Mouse (Mus musculus): ENCODE measurements around the gene P4hb.
"Not testable (repeated sequence)": the region's sequence is repeated elsewhere in the genome, so short reads cannot be mapped to it uniquely, and the experiment has no call there.

The P4hb gene

DNA sequence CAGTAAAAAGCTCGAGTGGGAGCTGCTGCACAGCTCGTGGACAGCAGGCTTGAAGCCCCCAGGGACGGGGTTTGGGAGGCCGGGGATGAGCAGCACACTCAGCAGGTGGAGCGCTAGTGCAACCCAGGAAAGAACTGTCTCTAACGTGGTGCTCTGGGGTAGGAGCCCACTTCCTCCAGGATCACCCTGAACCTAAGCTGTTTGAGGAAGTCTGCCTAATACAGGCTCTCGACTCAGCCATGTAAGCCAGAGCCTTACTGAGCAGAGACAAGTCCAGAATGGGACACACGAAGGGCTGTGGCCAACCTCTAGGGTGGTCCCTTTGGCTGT, 34.1 kb downstream of the P4hb start:
- DNase-seq (ENCODE audit: low spot score) = no peak

DNA sequence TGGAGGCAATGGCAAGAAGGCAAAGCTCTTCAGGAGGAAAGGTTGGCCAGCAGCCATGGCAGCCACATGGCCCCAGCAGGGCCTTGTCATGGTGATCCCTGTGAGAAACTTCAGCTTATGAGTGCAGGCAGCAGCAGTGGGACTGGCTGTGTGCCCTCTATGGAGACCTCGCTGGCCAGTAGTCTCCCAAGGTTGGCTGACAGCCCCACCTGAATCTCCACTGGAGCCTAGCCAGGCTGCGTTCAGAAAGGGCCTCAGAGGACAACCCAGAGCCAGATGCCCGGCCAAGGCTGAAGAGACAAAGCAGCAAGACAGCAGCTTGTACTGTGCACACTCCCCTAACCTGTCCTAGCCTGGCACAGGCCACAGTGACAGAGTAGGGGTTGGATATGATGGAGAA, 34.6 kb downstream of the P4hb start:
- DNase-seq (ENCODE audit: low spot score) = no peak

DNA sequence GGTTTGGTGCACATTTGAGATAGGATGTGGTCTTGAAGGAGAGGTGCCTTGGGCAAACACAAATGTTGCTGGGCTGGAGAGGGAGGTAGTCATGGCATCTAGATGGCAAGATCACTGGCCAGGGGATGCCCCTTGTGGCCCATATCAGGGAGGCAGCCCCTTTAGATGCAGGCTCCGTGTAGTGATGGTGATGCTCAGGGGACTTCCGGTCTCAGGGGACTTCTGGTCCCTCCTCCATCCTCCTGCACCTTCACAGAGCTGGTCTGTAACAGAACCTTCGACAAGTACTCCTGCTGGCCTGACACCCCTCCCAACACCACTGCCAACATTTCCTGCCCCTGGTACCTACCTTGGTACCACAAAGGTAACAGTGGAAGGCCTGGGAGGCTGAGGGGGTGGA, 37.2 kb downstream of the P4hb start:
- DNase-seq (ENCODE audit: low spot score) = no peak

DNA sequence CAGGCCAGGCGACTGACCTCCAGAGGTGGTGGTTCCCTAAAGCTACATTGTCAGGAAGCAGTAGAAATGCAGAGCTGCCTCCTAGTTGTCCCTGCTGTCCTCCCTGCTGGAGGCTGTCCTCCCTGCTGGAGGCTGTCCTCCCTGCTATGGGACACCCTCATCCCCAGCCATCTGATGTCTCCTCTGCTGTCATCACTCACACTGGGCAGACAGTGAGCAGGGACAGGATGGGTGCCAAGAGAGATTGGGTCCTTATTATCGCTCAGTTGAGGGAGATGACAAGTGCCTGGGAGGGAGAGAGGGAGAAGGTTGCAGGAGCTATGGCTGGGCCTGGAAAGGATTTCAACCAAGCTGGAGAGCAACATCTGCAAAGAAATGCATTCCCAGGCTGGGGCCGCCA, 37.9 kb downstream of the P4hb start:
- DNase-seq (ENCODE audit: low spot score) = no peak

DNA sequence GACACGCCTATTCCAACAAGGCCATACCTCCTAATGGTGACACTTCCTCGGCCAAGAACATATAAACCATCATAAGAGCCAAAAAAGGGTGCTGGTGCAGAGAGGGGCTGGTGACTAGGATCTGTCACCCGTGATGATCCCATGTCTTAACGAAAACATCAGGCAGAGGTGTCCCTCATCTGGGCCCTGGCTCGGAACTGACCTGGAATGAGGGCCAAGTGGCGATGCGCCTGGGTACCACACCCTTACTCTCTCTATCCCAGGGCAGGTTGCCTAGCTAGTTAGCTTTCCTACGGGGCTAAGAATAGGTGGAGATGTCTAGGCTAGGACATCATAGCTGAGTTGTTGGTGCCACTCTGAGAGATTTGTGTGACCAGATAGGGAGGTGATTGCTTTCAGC, 39.0 kb downstream of the P4hb start:
- no peak for DNase-seq (ENCODE audit: low spot score)

DNA sequence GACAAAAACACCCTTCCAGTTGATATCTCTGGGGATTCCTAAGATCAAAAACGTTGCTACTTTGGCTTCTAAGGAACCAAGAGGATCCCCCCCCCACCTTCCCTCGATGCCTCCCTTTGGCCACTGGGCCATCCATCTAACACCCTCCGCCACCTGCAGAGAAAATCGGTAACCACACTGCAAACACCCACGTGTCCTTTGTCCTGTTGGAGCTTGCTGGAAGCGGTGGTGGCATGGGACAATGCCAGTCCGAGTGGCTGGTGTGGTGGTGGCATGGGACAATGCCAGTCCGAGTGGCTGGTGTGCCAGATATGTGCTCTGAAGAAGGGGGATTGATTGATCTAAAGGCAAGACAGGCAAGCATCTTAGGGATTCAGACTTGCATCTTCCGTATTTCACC, 41.4 kb downstream of the P4hb start:
- no peak for DNase-seq (ENCODE audit: low spot score)

DNA sequence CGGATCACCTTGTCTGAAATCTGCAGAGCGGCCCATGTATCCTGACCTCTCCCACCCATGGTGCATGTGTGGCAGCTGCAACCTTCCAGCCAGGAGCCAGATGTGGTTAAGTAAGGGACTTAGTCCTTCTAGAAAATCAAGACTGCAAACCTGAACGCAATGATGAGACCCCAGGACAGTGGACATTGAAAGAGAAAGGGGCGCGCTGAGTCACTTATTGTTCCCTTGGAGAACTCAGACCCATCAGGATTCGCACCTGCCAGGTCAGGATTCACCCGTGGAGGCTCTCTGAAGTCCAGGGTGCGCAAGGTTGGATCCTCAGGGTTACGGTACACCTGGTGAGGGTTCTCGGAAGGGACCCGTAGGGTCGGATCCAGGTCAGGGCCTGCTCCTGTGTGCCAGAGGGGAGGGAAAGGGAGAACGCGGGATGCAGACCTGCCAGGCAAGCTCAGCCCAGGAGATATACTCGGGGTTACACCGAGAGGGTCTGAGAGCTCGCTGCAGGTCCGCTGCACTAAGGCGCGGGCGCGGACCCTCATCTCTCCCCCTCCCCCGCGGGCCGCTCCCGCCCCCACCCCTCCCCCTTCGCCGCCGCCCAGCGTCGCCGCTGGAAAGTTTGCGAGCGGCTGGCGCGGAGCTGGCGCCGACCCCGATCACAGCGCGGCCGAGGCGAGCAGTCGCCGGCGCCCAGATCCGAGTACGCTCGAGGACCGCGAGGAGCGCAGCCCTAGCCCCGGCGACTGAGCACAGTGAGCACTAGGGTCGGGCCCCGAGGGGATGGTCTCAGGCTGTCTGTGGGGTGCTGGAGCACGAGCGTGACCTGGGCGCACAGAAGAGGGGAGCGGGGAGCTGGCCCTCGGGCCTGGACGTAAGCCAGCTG, 42.7 kb downstream of the P4hb start, which contains the start of gene Gcgr:
Gene Gcgr (plus strand): TSS at position 615 of the 880 bp plus-strand sequence.
- no peak for DNase-seq (ENCODE audit: low spot score)

DNA sequence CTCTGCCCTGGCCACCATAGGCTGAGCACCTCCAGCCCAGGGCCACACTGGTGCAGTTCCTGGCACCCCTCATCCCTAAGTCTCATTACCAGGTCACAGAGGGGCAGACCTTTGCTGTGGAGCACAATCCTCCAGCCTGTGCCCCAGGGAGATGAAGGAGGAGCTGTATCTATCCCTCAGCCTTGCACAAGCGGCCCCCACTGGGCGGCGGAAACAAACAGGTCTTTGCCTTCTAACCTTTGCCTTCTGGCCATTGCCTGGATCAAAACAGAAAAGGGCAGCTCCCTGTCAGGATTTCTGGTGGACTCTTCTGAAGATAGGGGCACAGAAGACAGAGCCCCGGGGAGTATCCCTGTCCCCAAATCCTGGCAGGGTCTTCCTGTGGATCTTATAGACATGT, 44.1 kb downstream of the P4hb start:
- no peak for DNase-seq (ENCODE audit: low spot score)

DNA sequence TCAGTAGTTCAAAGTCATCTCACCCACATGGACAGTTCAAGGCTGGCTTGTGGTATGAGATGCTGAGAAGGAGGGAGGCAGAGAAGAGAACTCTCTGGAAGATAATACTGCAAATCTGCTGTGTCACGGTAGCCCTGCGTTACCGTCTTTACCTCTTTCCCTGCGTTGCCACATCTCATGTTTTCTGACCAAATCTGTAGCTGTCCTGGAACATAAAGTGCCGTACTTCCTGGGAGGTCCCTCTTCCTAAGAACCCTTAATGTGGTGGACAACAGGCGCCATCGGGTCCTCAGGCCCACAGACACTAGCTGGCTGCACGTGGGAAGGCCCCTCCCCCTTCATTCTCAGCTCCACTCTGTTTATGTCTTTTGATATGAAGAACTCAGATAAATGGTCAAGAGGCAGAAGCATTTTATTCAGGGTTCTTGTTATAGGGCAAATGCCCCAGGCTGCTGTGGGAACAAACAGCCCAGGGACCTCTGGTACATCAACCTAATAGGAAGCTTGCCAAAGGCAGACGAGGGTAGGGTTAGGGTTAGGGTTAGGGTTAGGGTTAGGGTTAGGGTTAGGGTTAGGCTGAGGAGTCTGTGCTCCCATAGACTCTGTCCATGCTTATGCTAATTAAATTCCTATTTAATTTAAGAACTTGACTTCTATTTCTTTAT, 45.2 kb downstream of the P4hb start:
- DNase-seq (ENCODE audit: low spot score) = no peak

DNA sequence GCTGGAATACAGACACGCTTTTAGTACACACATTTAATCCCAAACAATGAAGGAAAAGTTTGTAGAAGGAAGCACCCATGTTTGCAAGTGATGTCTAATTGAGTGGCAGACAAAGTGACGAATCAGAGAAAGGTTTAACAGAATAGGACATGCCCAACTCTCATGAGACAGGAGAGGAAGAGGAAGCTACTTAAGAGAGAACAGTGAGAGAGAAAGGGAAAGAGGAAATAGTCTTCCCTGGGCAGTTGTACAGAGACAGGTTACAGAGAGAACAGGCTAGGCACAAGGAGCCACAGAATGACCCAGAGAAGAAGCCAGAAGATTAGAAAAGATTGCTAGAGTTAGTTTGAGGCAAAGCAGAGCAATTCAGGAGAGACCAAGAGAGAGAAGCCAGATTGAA, 47.1 kb downstream of the P4hb start:
- DNase-seq (ENCODE audit: low spot score) = no peak

DNA sequence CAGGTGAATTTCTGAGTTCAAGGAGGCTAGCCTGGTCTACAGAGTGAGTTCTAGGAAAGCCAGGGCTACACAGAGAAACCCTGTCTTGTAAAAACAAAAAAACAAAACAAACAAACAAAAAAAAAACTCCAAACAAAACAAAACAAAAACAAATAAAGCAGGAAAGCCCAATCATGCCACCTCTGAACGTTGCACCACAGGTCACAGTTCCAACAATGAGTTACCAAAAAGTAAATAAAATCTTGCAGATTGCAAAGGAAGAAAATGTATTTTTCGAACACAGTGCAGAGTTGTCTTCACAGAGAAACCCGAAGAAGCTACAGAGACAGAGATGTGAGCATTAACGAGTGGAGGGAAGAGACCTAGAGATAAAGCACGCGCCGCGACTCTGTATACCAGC, 50.5 kb downstream of the P4hb start:
- DNase-seq (ENCODE audit: low spot score) = no peak

DNA sequence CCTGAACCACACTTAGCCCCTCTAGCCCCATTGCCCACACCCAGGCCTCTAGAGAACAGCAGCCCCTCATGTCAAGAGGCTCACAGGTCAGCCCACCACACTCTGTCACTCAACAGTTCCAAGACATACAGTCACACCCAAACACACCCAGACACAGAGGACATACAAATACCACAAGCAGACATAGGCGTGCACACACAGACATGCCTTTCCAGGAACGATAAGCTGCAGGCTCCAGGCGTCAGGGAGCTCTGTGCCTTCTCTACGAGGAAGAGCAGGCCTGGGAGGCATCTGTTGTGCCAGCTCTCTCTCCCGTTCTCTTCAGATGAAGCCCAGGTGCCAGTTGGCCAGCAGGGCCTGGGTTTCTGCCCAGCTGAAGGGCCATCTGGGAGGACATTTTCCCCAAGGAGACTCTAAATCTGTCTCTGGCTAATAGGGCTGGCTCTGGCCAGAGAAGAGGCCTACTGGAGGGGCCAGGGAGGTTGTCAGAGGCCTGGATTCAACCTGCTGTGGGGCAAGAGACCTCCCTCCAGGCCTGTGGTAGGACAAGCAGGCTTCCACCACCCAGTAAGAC, 52.0 kb downstream of the P4hb start:
- no peak for DNase-seq (ENCODE audit: low spot score)

DNA sequence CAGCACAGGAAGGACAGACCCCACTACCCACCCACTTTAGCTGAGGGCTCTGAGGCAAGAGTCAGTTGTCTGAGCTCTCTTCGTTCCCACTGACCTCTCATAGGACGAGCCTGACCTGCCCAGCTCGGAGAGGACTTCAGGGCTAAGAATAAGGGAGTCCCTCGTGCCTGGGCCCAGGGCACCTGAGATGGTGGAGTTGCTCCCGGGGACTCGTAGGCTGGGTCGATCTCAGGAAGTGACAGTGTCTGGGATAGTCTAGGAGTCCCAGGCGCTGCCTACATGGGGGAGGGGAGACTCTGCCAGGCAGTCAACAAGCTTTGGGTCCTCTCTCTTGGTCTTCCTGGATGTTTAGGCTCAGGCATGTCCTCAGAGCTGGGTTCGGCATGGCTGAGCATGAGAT, 52.6 kb downstream of the P4hb start:
- DNase-seq (ENCODE audit: low spot score) = no peak

DNA sequence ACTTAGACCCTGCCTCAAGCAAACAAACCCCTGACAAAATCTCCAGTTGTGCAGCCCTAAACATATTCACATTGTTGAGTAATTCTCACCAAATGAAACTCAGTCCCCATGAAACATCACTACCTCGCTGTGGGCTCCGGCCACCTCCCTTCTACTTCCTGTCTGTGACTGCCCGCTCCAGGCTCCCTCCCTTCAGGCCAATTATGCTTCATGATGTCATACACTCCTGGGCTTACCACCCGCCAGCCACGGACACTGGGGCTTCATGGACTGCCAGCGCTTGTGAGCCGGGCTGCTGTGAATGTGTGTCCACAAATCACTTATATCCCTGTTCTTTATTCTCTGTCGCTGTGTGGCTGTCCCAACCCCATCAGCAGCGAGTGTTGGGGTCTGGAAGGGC, 53.3 kb downstream of the P4hb start:
- DNase-seq (ENCODE audit: low spot score) = no peak

DNA sequence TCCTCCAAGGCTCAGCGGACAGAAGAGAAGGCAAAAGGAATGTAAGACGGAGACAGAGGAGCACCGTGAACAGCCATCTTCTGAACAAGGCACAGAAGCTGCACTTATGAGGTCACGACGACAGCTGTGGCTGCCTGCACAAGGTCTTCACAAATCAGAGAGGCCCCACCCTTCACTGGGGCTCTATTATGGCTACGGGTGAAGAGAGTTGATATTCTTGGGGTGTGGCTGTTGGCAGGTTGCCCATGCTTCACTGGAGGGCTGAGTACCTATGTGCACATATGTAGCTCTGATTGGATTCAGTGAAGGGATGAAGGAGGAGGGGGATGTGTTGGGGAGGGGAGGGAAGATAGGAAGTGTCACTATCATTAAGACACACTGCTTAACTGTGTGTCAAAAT, 54.5 kb downstream of the P4hb start:
- DNase-seq (ENCODE audit: low spot score) = no peak

DNA sequence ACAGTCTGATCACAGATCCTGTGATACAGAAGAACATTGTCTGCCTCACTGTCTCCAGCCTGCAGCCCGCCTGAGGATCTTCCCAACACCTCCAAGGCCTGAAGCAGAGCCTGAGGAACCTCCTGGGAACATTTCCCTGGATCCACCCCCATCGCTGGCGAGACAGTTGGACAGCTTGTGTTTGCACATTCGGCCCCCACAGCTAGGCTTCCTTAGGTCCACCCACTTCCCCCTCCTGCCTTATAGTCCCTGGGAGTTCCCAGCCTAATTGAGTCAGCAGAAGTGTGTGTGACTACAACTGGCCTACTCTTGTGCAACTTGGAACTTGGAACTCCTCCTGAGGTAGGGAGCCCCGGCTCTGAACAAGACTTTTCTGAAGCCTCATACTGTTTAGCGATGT, 55.0 kb downstream of the P4hb start:
- no peak for DNase-seq (ENCODE audit: low spot score)

DNA sequence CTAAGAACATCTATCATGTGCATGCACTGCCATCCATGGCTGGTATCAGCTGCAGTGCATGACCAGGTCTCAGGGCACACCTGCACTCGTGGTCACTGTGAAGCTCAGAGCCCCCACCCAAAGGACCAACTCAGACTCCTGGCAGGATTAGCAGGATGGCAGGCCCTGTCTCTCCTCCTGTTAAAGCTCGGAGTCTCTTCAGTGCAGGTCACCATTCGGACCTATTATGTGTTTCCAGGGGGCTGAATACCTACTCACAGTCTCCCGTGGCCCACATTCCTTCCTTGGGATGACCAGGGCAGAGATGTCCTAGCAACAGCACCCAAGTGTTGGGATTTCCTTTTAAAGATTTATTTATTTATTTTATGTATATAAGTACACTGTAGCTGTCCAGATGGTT, 55.9 kb downstream of the P4hb start:
- DNase-seq (ENCODE audit: low spot score) = no peak

DNA sequence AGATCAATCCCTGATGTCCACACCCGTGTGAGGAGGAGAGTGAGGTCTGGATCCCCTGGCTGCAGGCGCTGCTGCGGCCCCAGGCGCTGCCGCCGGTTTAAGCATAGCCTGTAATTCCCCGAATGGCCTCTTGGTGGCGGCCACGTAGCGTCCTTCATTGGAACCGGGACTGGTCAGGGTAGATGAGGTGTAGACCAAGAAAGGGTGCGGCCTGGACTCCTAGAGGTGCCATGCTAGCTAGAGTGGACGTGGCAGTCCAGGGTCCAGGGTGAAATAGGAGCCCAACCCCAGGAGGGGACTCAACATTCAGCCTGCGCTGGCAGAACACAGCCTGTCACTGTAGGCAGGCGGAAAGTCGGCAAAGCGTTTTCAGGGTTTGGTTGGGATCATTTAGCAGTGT, 57.4 kb downstream of the P4hb start:
- peak; percentile 89 for DNase-seq (ENCODE audit: low spot score)

DNA sequence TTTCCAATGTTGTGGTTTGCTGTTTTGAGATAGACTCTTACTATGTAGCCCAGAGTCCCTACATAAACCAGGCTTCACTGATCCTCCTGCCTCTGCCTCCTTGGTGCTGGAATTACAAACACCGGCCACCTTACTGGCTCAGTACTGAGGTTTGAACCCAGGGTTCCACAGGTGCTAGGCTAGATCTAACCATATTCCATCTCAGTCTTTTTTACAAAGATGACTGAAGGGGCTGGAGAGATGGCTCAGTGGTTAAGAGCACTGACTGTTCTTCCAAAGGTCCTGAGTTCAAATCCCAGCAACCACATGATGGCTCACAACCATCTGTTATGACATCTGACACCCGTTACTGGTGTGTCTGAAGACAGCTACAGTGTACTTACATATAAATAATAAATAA, 58.8 kb downstream of the P4hb start:
- DNase-seq (ENCODE audit: low spot score) = not testable (repeated sequence)

DNA sequence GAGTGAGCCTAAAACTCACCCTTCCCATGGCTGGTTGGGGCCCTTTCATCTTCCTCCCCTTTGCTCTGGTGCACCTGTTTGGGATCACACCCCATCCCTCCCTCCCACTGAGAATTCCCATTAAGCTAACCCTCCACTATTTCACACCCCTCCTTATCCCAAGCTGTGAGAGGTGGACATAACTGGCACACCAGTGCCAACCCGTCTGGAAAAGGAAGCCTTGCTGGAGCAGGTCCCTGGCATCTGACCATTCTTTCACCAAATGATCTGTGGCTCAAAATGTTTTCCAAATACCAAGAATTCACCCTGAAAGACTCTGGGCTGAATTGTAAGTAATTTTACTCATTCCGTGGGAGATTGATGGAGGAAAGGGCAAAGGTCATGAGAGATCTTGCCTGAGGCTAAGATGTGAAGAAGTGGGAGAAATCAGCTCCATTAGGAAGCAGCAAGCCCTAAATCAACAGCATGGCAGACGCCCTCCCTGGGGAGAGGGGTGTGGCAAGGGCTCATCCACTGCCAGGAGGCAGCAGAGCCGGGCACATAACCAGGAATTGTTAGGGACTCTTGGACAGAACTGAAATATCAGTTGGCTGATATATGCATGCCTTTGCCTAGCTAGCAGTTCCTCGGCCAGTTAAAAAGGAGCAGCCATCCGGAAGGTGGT, 60.1 kb downstream of the P4hb start:
- DNase-seq (ENCODE audit: low spot score) = no peak

DNA sequence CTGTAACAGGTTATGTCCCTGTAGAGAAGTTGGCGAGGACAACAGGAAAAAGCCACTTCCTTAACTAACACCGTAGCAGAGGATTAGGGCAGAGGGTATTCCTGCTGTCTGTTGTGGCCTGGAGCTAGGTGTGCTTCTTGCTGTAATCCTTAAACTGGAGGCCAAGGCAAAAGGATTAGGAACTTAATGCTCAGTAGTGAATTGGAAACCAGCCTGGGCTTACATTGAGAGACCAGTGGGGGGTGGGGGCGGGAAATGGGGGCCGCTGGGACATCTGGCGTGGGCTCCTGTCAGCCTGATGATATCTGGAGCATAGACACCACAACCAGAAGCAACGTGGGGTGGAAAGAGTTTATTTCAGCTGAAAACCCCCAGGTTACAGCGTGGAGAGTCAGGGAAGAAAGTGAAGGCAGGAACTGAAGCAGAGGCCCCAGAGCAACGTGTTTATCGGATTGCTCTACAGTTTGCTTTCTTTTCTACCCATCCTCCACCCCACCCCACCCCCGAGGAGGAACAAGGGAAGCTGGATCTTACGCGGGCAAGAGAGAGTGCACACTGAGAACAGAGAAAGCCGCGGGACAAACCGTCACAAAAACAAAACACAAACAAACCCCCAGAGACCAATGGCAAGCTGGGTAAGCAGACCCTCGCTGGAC, 62.5 kb downstream of the P4hb start:
- no peak for DNase-seq (ENCODE audit: low spot score)
